Mouse (Mus musculus) T-cell, adult 66 days (primary cell): ENCODE measurements around the gene Gm29423. TPM values are rescaled to one million over a fixed set of nuclear protein-coding genes. Genes with fewer than 3 reads are reported as not detected.

ENCODE experiments used
- total RNA-seq, 2 experiments: library from RNA; stranded (reverse); gene quantifications; 3 replicates in 1 of 2; 4 replicates in 1 of 2; pipeline ENCODE4 v1.2.4; 2023

The Gm29423 gene
- not detected for total RNA-seq

DNA sequence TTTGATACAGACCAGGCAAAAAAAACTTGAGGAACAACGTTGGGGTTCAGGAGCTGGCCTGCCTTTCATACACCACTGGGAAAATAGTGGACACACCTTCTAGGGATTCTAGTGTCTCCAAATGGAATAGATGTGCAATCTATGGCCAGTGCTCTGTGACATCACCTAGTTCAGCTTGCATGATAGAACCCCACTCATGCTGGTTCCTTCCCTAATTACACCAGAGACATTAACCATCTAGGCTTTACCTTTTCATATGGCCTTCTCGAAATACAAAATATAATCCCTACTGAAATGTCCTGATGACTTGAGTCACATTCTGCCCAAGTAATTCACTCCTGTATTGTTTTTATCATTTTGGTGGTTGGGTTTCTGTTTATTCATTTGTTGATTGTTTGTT lies at the start of gene Gm29423, which contains the start of gene Gm29644:
Gene Gm29423 (minus strand): TSS at position 101 of the 400 bp plus-strand sequence.
Gene Gm29644 (minus strand): TSS at position 157 of the 400 bp plus-strand sequence.

DNA sequence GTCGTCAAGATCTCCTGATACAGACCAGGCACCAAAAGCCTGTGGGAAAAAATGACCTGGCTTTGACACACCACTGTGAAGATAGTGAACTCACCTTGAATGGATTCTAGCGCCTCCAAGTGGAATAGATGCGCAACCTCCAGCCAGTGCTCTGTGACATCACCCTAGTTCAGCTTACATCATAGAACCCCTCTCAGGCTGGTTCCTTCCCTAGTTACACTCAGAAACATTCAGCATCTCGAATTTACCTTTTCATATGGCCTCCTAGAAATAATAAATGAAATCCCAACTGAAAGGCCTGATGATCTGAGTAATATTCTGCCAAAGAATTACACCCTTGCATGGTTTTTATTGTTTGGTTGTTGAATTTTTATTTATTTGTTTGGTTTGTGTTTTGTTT lies 29.5 kb downstream of the Gm29423 start, which contains the start of gene Gm21118:
Gene Gm21118 (minus strand): TSS at position 101 of the 400 bp plus-strand sequence.

Other genes with a start within 250 kb of the Gm29423 start
- not detected for gene Gm21118, start 29.6 kb downstream of the Gm29423 start, total RNA-seq
- not detected for gene Gm29644, start 56 bp upstream of the Gm29423 start, total RNA-seq
- not detected for gene Gm20888, start 138.6 kb upstream of the Gm29423 start, total RNA-seq